Comparison of ENCODE assay signal across 15 mouse cellular contexts in genomic region chr11:115446906-115447305, GRCm38 (mm10). TPM values are rescaled to one million over a fixed set of nuclear protein-coding genes. Genes with fewer than 3 reads are reported as not detected.
DNase-seq lines count a peak whose midpoint lies in the region; ATAC-seq and TF ChIP-seq lines count a peak whose summit lies in the region.
"Had no signal": no experiment of that assay in that cellular context is flagged by ENCODE, and none has a peak within 500 bp of the region (broad histone marks: within the 10 kb centered on the region; RNA-seq: fewer than 3 reads in every experiment).

No protein-coding gene starts in this region.

- H3K9ac ChIP-seq in liver, embryonic 14.5 days (replicated peaks), result no peak overlapping the region
- H3K9ac ChIP-seq in liver, embryonic 11.5 days (ENCODE audit: low read depth, low read length), result no peak overlapping the region
- H3K9ac ChIP-seq in heart, embryonic 14.5 days (ENCODE audit: low read length), result no peak overlapping the region
- no peak overlapping the region for H3K9ac ChIP-seq in kidney, embryonic 15.5 days
- H3K9ac ChIP-seq: lung, embryonic 15.5 days had no signal

- WGBS in liver, embryonic 14.5 days (ENCODE audit: insufficient replicate concordance), result 34% methylated on average over 3 of the region's 3 CpGs
- 40% methylated on average over 3 of the region's 3 CpGs for WGBS in liver, embryonic 11.5 days
- WGBS in heart, embryonic 14.5 days, result 5% methylated on average over 3 of the region's 3 CpGs
- WGBS in kidney, embryonic 15.5 days, result 45% methylated on average over 3 of the region's 3 CpGs
- 87% methylated on average over 3 of the region's 3 CpGs for WGBS in midbrain, embryonic 10.5 days

- no peaks in the 10 kb centered on the region for H3K9me3 ChIP-seq in liver, embryonic 14.5 days (ENCODE audit: control insufficient read depth, low read length)
- no peaks in the 10 kb centered on the region for H3K9me3 ChIP-seq in liver, embryonic 11.5 days (ENCODE audit: control insufficient read depth, low read length)
- H3K9me3 ChIP-seq in heart, embryonic 14.5 days (ENCODE audit: control insufficient read depth, low read length), result no peaks in the 10 kb centered on the region
- no peaks in the 10 kb centered on the region for H3K9me3 ChIP-seq in kidney, embryonic 15.5 days (replicated peaks)
- H3K9me3 ChIP-seq in midbrain, embryonic 10.5 days (replicated peaks), result no peaks in the 10 kb centered on the region
- H3K9me3 ChIP-seq: lung, embryonic 15.5 days had no signal

- peak overlapping the region; percentile 4; the same call in 1 of the 2 replicates for H3K4me2 ChIP-seq in liver, embryonic 14.5 days (ENCODE audit: low read depth)
- no peak overlapping the region for H3K4me2 ChIP-seq in liver, embryonic 11.5 days
- H3K4me2 ChIP-seq in heart, embryonic 14.5 days (ENCODE audit: low read length), result peak overlapping the region; percentile 41
- H3K4me2 ChIP-seq in kidney, embryonic 15.5 days, result no peak overlapping the region
- H3K4me2 ChIP-seq: lung, embryonic 15.5 days had no signal

- H3K4me3 ChIP-seq in liver, embryonic 14.5 days (ENCODE audit: insufficient read depth in 1 of 2, low read depth in 2 of 2, low read length in 2 of 2), result no peak overlapping the region
- no peak overlapping the region for H3K4me3 ChIP-seq in liver, embryonic 11.5 days (ENCODE audit: low read depth, low read length)
- H3K4me3 ChIP-seq in heart, embryonic 14.5 days (ENCODE audit: control insufficient read depth in 1 of 2, insufficient read depth in 1 of 2, low read depth in 1 of 2, low read length in 2 of 2), result no peak overlapping the region
- H3K4me3 ChIP-seq in kidney, embryonic 15.5 days (replicated peaks), result no peak overlapping the region
- H3K4me3 ChIP-seq in testis, adult 2 months (ENCODE audit: control insufficient read depth, low read depth, low read length), result no peak overlapping the region
- no peak overlapping the region for H3K4me3 ChIP-seq in midbrain, embryonic 10.5 days
- H3K4me3 ChIP-seq: lung, embryonic 15.5 days had no signal

- no peaks in the 10 kb centered on the region for H3K27me3 ChIP-seq in liver, embryonic 14.5 days (ENCODE audit: control insufficient read depth, insufficient read depth, low read length)
- no peaks in the 10 kb centered on the region for H3K27me3 ChIP-seq in liver, embryonic 11.5 days (replicated peaks; ENCODE audit: control insufficient read depth, insufficient read depth, low read length)
- no peaks in the 10 kb centered on the region for H3K27me3 ChIP-seq in heart, embryonic 14.5 days (ENCODE audit: control insufficient read depth, insufficient read depth, low read length)
- H3K27me3 ChIP-seq in kidney, embryonic 15.5 days, result no peaks in the 10 kb centered on the region
- H3K27me3 ChIP-seq in testis, adult 2 months (ENCODE audit: control insufficient read depth, insufficient read depth, low read length), result no peaks in the 10 kb centered on the region
- peaks cover 2% of the 10 kb centered on the region; the same call in 1 of the 2 replicates for H3K27me3 ChIP-seq in midbrain, embryonic 10.5 days (ENCODE audit: low read depth, poor library complexity, severe bottlenecking)
- H3K27me3 ChIP-seq: Patski had no signal

- no peak for DNase-seq in liver, embryonic 14.5 days (ENCODE audit: low read depth in 3 of 3, low spot score in 3 of 3)
- DNase-seq in liver, embryonic 11.5 days (ENCODE audit: low spot score), result no peak
- no peak for DNase-seq in midbrain, embryonic 10.5 days (ENCODE audit: low spot score)
- no peak for DNase-seq in layer of hippocampus, adult 9-10 months (ENCODE audit: low spot score)
- DNase-seq: gastrocnemius, postnatal 10 days had no signal

- peaks cover 0 to 20% of the 10 kb centered on the region in 2 experiments; a peak in 2 of 4 replicates for H3K4me1 ChIP-seq in liver, embryonic 14.5 days (replicated peaks; ENCODE audit: control insufficient read depth in 2 of 2, insufficient read depth in 2 of 2, low read length in 1 of 2)
- peaks cover 5% of the 10 kb centered on the region for H3K4me1 ChIP-seq in liver, embryonic 11.5 days (replicated peaks; ENCODE audit: control insufficient read depth, insufficient read depth, low read length)
- peaks cover 19 to 28% of the 10 kb centered on the region in 2 experiments for H3K4me1 ChIP-seq in heart, embryonic 14.5 days (ENCODE audit: control insufficient read depth in 2 of 2, insufficient read depth in 2 of 2, low read length in 2 of 2)
- peaks cover 44% of the 10 kb centered on the region for H3K4me1 ChIP-seq in kidney, embryonic 15.5 days
- H3K4me1 ChIP-seq in testis, adult 2 months (ENCODE audit: control insufficient read depth, insufficient read depth, low read length), result peaks cover 5% of the 10 kb centered on the region
- peaks cover 24% of the 10 kb centered on the region for H3K4me1 ChIP-seq in midbrain, embryonic 10.5 days

- H3K36me3 ChIP-seq in liver, embryonic 14.5 days (replicated peaks; ENCODE audit: control insufficient read depth, insufficient read depth, low read depth), result no peaks in the 10 kb centered on the region
- no peaks in the 10 kb centered on the region for H3K36me3 ChIP-seq in liver, embryonic 11.5 days (ENCODE audit: control insufficient read depth, insufficient read depth, low read length)
- H3K36me3 ChIP-seq in heart, embryonic 14.5 days (ENCODE audit: control insufficient read depth, insufficient read depth, low read length), result no peaks in the 10 kb centered on the region
- no peaks in the 10 kb centered on the region for H3K36me3 ChIP-seq in kidney, embryonic 15.5 days
- H3K36me3 ChIP-seq in testis, adult 2 months (ENCODE audit: control insufficient read depth, insufficient read depth, low read length), result no peaks in the 10 kb centered on the region
- H3K36me3 ChIP-seq in midbrain, embryonic 10.5 days, result no peaks in the 10 kb centered on the region
- H3K36me3 ChIP-seq: lung, embryonic 15.5 days had no signal

- TF ChIP-seq EP300 in liver, embryonic 14.5 days (IDR thresholded peaks at IDR 0.05; ENCODE audit: low read depth), result no peak

- no peak for ATAC-seq in liver, embryonic 14.5 days (ENCODE audit: insufficient read depth)
- ATAC-seq in liver, embryonic 11.5 days (replicated peaks; ENCODE audit: low FRiP score), result no peak
- 0 out of 2 replicates have a peak, but pooled peaks have one; percentile 17 for ATAC-seq in heart, embryonic 14.5 days (ENCODE audit: insufficient number of reproducible peaks, insufficient read depth, low FRiP score, low read depth)
- no peak for ATAC-seq in kidney, embryonic 15.5 days (replicated peaks; ENCODE audit: low FRiP score)
- ATAC-seq in megakaryocyte progenitor cell, adult 5-6 weeks (replicated peaks; ENCODE audit: poor library complexity), result no peak
- ATAC-seq: hindbrain, embryonic 16.5 days; Patski had no signal

- no peak for TF ChIP-seq POLR2A in testis, adult 2 months (IDR thresholded peaks at IDR 0.05; ENCODE audit: control insufficient read depth, low read depth, low read length)

- no peak for TF ChIP-seq CTCF in liver, embryonic 14.5 days (IDR thresholded peaks at IDR 0.05; ENCODE audit: low read depth)
- no peak for TF ChIP-seq CTCF in testis, adult 2 months (IDR thresholded peaks at IDR 0.05; ENCODE audit: control insufficient read depth, insufficient read depth, insufficient replicate concordance, low read depth, low read length)

- H3K27ac ChIP-seq in liver, embryonic 14.5 days, result no peak overlapping the region
- no peak overlapping the region for H3K27ac ChIP-seq in liver, embryonic 11.5 days (ENCODE audit: low read depth, low read length)
- peak overlapping the region; percentile 42 to 81 for H3K27ac ChIP-seq in heart, embryonic 14.5 days (replicated peaks in 1 of 2; ENCODE audit: control insufficient read depth in 1 of 2, insufficient read depth in 1 of 2, low read depth in 2 of 2, low read length in 2 of 2)
- H3K27ac ChIP-seq in kidney, embryonic 15.5 days, result peak overlapping the region; percentile 91
- peak overlapping the region; percentile 65 for H3K27ac ChIP-seq in testis, adult 2 months (ENCODE audit: control insufficient read depth, insufficient read depth, low read depth, low read length)
- H3K27ac ChIP-seq in midbrain, embryonic 10.5 days (replicated peaks), result no peak overlapping the region; the same call in 1 of the 2 replicates
- H3K27ac ChIP-seq: lung, embryonic 15.5 days had no signal

RNA-seq across cellular contexts. Expression of gene Trim80, which starts 6.6 kb away (rescaled TPM):
- polyA plus RNA-seq in liver, embryonic 14.5 days (2012; rRNA removed), result 0.07 and 0.10 TPM in 2 replicates
- 0.06 and 0.13 TPM in 2 replicates for polyA plus RNA-seq in liver, embryonic 14.5 days (2014; fragmentation: Nextera tagmentation; extraction: Ambion mirVana)
- polyA plus RNA-seq in liver, embryonic 11.5 days (2014; fragmentation: Nextera tagmentation; extraction: Ambion mirVana), result 0.18 and 0.27 TPM in 2 replicates
- 0.14 TPM in 1 of 2 replicates, not detected in the other for polyA plus RNA-seq in heart, embryonic 14.5 days (2014; fragmentation: Nextera tagmentation; extraction: Ambion mirVana)
- polyA plus RNA-seq in kidney, embryonic 15.5 days (2015; fragmentation: Nextera tagmentation; extraction: Ambion mirVana), result 0.18 and 0.30 TPM in 2 replicates
- polyA plus RNA-seq in testis, adult 2 months (2012; rRNA removed), result 307 and 344 TPM in 2 replicates
- polyA plus RNA-seq in midbrain, embryonic 10.5 days (2016; fragmentation: Nextera tagmentation; extraction: Ambion mirVana), result 0.14 and 0.15 TPM in 2 replicates
- total RNA-seq in megakaryocyte progenitor cell, adult 5-6 weeks (2015), result not detected in 2 replicates
- not detected in 2 replicates for total RNA-seq in megakaryocyte progenitor cell, adult 5-6 weeks (2017)
- total RNA-seq: gastrocnemius, postnatal 10 days; layer of hippocampus, postnatal 25 days had no signal
- polyA plus RNA-seq: cortical plate, adult 2 months; lung, embryonic 15.5 days; Patski; spleen, adult 2 months had no signal

RNA-seq across cellular contexts. Expression of gene Slc16a5, which starts 15.4 kb away (rescaled TPM):
- 0.02 TPM in 2 replicates for polyA plus RNA-seq in liver, embryonic 14.5 days (2012; rRNA removed)
- polyA plus RNA-seq in liver, embryonic 14.5 days (2014; fragmentation: Nextera tagmentation; extraction: Ambion mirVana), result 0.05 TPM in 1 of 2 replicates, not detected in the other
- polyA plus RNA-seq in liver, embryonic 11.5 days (2014; fragmentation: Nextera tagmentation; extraction: Ambion mirVana), result not detected in 2 replicates
- polyA plus RNA-seq in heart, embryonic 14.5 days (2014; fragmentation: Nextera tagmentation; extraction: Ambion mirVana), result 0.08 and 0.26 TPM in 2 replicates
- 15.8 and 22.3 TPM in 2 replicates for polyA plus RNA-seq in kidney, embryonic 15.5 days (2015; fragmentation: Nextera tagmentation; extraction: Ambion mirVana)
- polyA plus RNA-seq in testis, adult 2 months (2012; rRNA removed), result 0.72 and 0.78 TPM in 2 replicates
- polyA plus RNA-seq in midbrain, embryonic 10.5 days (2016; fragmentation: Nextera tagmentation; extraction: Ambion mirVana), result 0.11 and 0.17 TPM in 2 replicates
- not detected in 2 replicates for total RNA-seq in megakaryocyte progenitor cell, adult 5-6 weeks (2015)
- not detected in 2 replicates for total RNA-seq in megakaryocyte progenitor cell, adult 5-6 weeks (2017)
- total RNA-seq: gastrocnemius, postnatal 10 days; layer of hippocampus, postnatal 25 days had no signal
- polyA plus RNA-seq: cortical plate, adult 2 months had no signal

RNA-seq across cellular contexts. Expression of gene Kctd2, which starts 27.0 kb away (rescaled TPM):
- 5.3 and 5.8 TPM in 2 replicates for polyA plus RNA-seq in liver, embryonic 14.5 days (2012; rRNA removed)
- polyA plus RNA-seq in liver, embryonic 14.5 days (2014; fragmentation: Nextera tagmentation; extraction: Ambion mirVana), result 5.2 and 5.6 TPM in 2 replicates
- 8.4 and 8.9 TPM in 2 replicates for polyA plus RNA-seq in liver, embryonic 11.5 days (2014; fragmentation: Nextera tagmentation; extraction: Ambion mirVana)
- polyA plus RNA-seq in heart, embryonic 14.5 days (2014; fragmentation: Nextera tagmentation; extraction: Ambion mirVana), result 19.3 and 23.5 TPM in 2 replicates
- polyA plus RNA-seq in kidney, embryonic 15.5 days (2015; fragmentation: Nextera tagmentation; extraction: Ambion mirVana), result 14.1 and 16.4 TPM in 2 replicates
- polyA plus RNA-seq in testis, adult 2 months (2012; rRNA removed), result 11.8 and 13.6 TPM in 2 replicates
- polyA plus RNA-seq in midbrain, embryonic 10.5 days (2016; fragmentation: Nextera tagmentation; extraction: Ambion mirVana), result 9.9 and 18.8 TPM in 2 replicates
- total RNA-seq in megakaryocyte progenitor cell, adult 5-6 weeks (2015), result 13.0 and 15.0 TPM in 2 replicates
- 9.0 and 17.0 TPM in 2 replicates for total RNA-seq in megakaryocyte progenitor cell, adult 5-6 weeks (2017)

RNA-seq across cellular contexts. Expression of gene Atp5h, which starts 27.1 kb away (rescaled TPM):
- polyA plus RNA-seq in liver, embryonic 14.5 days (2012; rRNA removed), result 212 and 334 TPM in 2 replicates
- 616 and 620 TPM in 2 replicates for polyA plus RNA-seq in liver, embryonic 14.5 days (2014; fragmentation: Nextera tagmentation; extraction: Ambion mirVana)
- 835 and 884 TPM in 2 replicates for polyA plus RNA-seq in liver, embryonic 11.5 days (2014; fragmentation: Nextera tagmentation; extraction: Ambion mirVana)
- polyA plus RNA-seq in heart, embryonic 14.5 days (2014; fragmentation: Nextera tagmentation; extraction: Ambion mirVana), result 2,259 and 2,271 TPM in 2 replicates
- polyA plus RNA-seq in kidney, embryonic 15.5 days (2015; fragmentation: Nextera tagmentation; extraction: Ambion mirVana), result 1,004 and 1,083 TPM in 2 replicates
- 145 and 166 TPM in 2 replicates for polyA plus RNA-seq in testis, adult 2 months (2012; rRNA removed)
- 926 and 929 TPM in 2 replicates for polyA plus RNA-seq in midbrain, embryonic 10.5 days (2016; fragmentation: Nextera tagmentation; extraction: Ambion mirVana)
- 703 and 731 TPM in 2 replicates for total RNA-seq in megakaryocyte progenitor cell, adult 5-6 weeks (2015)
- 770 and 871 TPM in 2 replicates for total RNA-seq in megakaryocyte progenitor cell, adult 5-6 weeks (2017)

RNA-seq across cellular contexts. Expression of gene Armc7, which starts 28.6 kb away (rescaled TPM):
- 2.1 and 2.2 TPM in 2 replicates for polyA plus RNA-seq in liver, embryonic 14.5 days (2012; rRNA removed)
- polyA plus RNA-seq in liver, embryonic 14.5 days (2014; fragmentation: Nextera tagmentation; extraction: Ambion mirVana), result 2.0 and 2.2 TPM in 2 replicates
- 5.7 and 6.0 TPM in 2 replicates for polyA plus RNA-seq in liver, embryonic 11.5 days (2014; fragmentation: Nextera tagmentation; extraction: Ambion mirVana)
- polyA plus RNA-seq in heart, embryonic 14.5 days (2014; fragmentation: Nextera tagmentation; extraction: Ambion mirVana), result 5.5 and 7.5 TPM in 2 replicates
- polyA plus RNA-seq in kidney, embryonic 15.5 days (2015; fragmentation: Nextera tagmentation; extraction: Ambion mirVana), result 8.6 and 9.1 TPM in 2 replicates
- 3.3 and 3.8 TPM in 2 replicates for polyA plus RNA-seq in testis, adult 2 months (2012; rRNA removed)
- polyA plus RNA-seq in midbrain, embryonic 10.5 days (2016; fragmentation: Nextera tagmentation; extraction: Ambion mirVana), result 6.6 and 9.4 TPM in 2 replicates
- 4.6 and 5.5 TPM in 2 replicates for total RNA-seq in megakaryocyte progenitor cell, adult 5-6 weeks (2015)
- total RNA-seq in megakaryocyte progenitor cell, adult 5-6 weeks (2017), result 5.1 and 9.0 TPM in 2 replicates

Comparison
In these comparisons a context has a peak if more than half of its experiments do, and no peak if none do; other contexts are left out.
1. H3K4me2 ChIP-seq: peak in liver, embryonic 14.5 days (single experiment) and heart, embryonic 14.5 days (single experiment); none in liver, embryonic 11.5 days (single experiment) and kidney, embryonic 15.5 days (single experiment).
2. H3K27ac ChIP-seq: peak in heart, embryonic 14.5 days (2 of 2), kidney, embryonic 15.5 days (single experiment) and testis, adult 2 months (single experiment); none in liver, embryonic 14.5 days (single experiment), liver, embryonic 11.5 days (single experiment) and midbrain, embryonic 10.5 days (single experiment).
3. RNA of gene Trim80, which starts 6.6 kb away (polyA plus RNA-seq): 307 to 344 TPM in testis, adult 2 months; 0.18 to 0.27 TPM in liver, embryonic 11.5 days, 0.18 to 0.30 TPM in kidney, embryonic 15.5 days, 0.14 to 0.15 TPM in midbrain, embryonic 10.5 days, 0.14 TPM in heart, embryonic 14.5 days and 0.06 to 0.13 TPM in liver, embryonic 14.5 days; every median in the first group is over 100 times any median in the second.